Mouse (Mus musculus): ENCODE results near the gene Serpinb9e. TPM values are rescaled to one million over a fixed set of nuclear protein-coding genes. Genes with fewer than 3 reads are reported as not detected.
"Not testable (repeated sequence)": the region's sequence is repeated elsewhere in the genome, so short reads cannot be mapped to it uniquely, and the experiment has no call there.

The Serpinb9e gene
- polyA plus RNA-seq (2015; fragmentation: Nextera tagmentation; extraction: Ambion mirVana) = not detected in 2 replicates

GRCm38 (mm10) chr13:33249312-33249711 is at the start of gene Serpinb9e:
Gene Serpinb9e, plus strand, starts transcription at chr13:33249612.
- H3K4me2 ChIP-seq (ENCODE audit: low read depth, low read length); H3K27me3 ChIP-seq (ENCODE audit: control insufficient read depth, insufficient read depth, low read depth, low read length); H3K4me1 ChIP-seq (replicated peaks; ENCODE audit: control insufficient read depth, insufficient read depth, low read length); H3K4me3 ChIP-seq (ENCODE audit: low read length); H3K9me3 ChIP-seq (ENCODE audit: control insufficient read depth, low read length); ATAC-seq (ENCODE audit: low read depth); H3K9ac ChIP-seq (ENCODE audit: low read length); H3K36me3 ChIP-seq (ENCODE audit: control insufficient read depth, insufficient read depth, low read length); H3K27ac ChIP-seq (ENCODE audit: low read length): not testable (repeated sequence)
- WGBS = 83% methylated on average over 2 of the region's 2 CpGs

- Histone ChIP-seq H3K4me2 (ENCODE audit: low read depth, low read length) (no peak overlapping the region), H3K4me1 (replicated peaks; ENCODE audit: control insufficient read depth, insufficient read depth, low read length) (no peaks in the 10 kb centered on the region), H3K9me3 (ENCODE audit: control insufficient read depth, low read length) (no peaks in the 10 kb centered on the region), H3K4me3 (ENCODE audit: low read length) (no peak overlapping the region), H3K27me3 (ENCODE audit: control insufficient read depth, insufficient read depth, low read depth, low read length) (no peaks in the 10 kb centered on the region), H3K9ac (ENCODE audit: low read length) (no peak overlapping the region), H3K36me3 (ENCODE audit: control insufficient read depth, insufficient read depth, low read length) (no peaks in the 10 kb centered on the region), H3K27ac (ENCODE audit: low read length) (no peak overlapping the region)
- 49% methylated on average over 2 of the region's 2 CpGs for WGBS
- no peak for ATAC-seq (ENCODE audit: low read depth)
These were observed 49.7 kb upstream of the Serpinb9e start for GRCm38 (mm10) chr13:33199740-33200139.

GRCm38 (mm10) chr13:33308631-33309030 is 59.2 kb downstream of the Serpinb9e start:
- H3K4me3 ChIP-seq (ENCODE audit: low read length); ATAC-seq (ENCODE audit: low read depth); H3K36me3 ChIP-seq (ENCODE audit: control insufficient read depth, insufficient read depth, low read length); H3K9me3 ChIP-seq (ENCODE audit: control insufficient read depth, low read length); H3K4me2 ChIP-seq (ENCODE audit: low read depth, low read length); H3K27me3 ChIP-seq (ENCODE audit: control insufficient read depth, insufficient read depth, low read depth, low read length); H3K4me1 ChIP-seq (replicated peaks; ENCODE audit: control insufficient read depth, insufficient read depth, low read length); H3K27ac ChIP-seq (ENCODE audit: low read length); H3K9ac ChIP-seq (ENCODE audit: low read length): not testable (repeated sequence)
- WGBS = 73% methylated on average over 4 of the region's 4 CpGs

Other genes starting within 250 kb of the Serpinb9e start
- gene Serpinb9, start 246.4 kb upstream of the Serpinb9e start, polyA plus RNA-seq (2015; fragmentation: Nextera tagmentation; extraction: Ambion mirVana) = 39.7 and 42.2 TPM in 2 replicates
- gene Serpinb9b, start 222.2 kb upstream of the Serpinb9e start, polyA plus RNA-seq (2015; fragmentation: Nextera tagmentation; extraction: Ambion mirVana) = 0.20 and 0.21 TPM in 2 replicates
- gene Serpinb1b, start 171.0 kb upstream of the Serpinb9e start, polyA plus RNA-seq (2015; fragmentation: Nextera tagmentation; extraction: Ambion mirVana) = 0.20 and 0.39 TPM in 2 replicates
- gene Serpinb9c, start 89.9 kb upstream of the Serpinb9e start, polyA plus RNA-seq (2015; fragmentation: Nextera tagmentation; extraction: Ambion mirVana) = not detected in 2 replicates
- gene Serpinb9d, start 56.7 kb upstream of the Serpinb9e start, polyA plus RNA-seq (2015; fragmentation: Nextera tagmentation; extraction: Ambion mirVana) = not detected in 2 replicates
- not detected in 2 replicates for gene Serpinb9f, start 74.5 kb downstream of the Serpinb9e start, polyA plus RNA-seq (2015; fragmentation: Nextera tagmentation; extraction: Ambion mirVana)
- gene Gm11397, start 146.1 kb downstream of the Serpinb9e start, polyA plus RNA-seq (2015; fragmentation: Nextera tagmentation; extraction: Ambion mirVana) = not detected in 2 replicates
- gene Serpinb9g, start 235.2 kb downstream of the Serpinb9e start, polyA plus RNA-seq (2015; fragmentation: Nextera tagmentation; extraction: Ambion mirVana) = not detected in 2 replicates

Measured in lung, embryonic 16.5 days (tissue).